Mouse (Mus musculus) embryonic facial prominence, embryonic 10.5 days (tissue): ENCODE results near the gene Cd300lb. TPM values are rescaled to one million over a fixed set of nuclear protein-coding genes. Genes with fewer than 3 reads are reported as not detected.
A peak's percentile ranks its signal among the peaks of the same experiment; 100 is the strongest.

Experiments
- DNase-seq: peaks from one replicate; pipeline ENCODE4 v3.0.0-alpha.2; 2017; ENCODE audit warnings: low spot score
- H3K27ac ChIP-seq: fragments of 300-500 bp; sonication (generic); replicated peaks from 2 replicates; pipeline ENCODE4 v1.5.1; 2016; ENCODE audit warnings: mild to moderate bottlenecking
- H3K27me3 ChIP-seq: fragments of 300-500 bp; sonication (generic); replicated peaks from 2 replicates; pipeline ENCODE4 v1.6.1; 2016; ENCODE audit warnings: low read depth, mild to moderate bottlenecking; ENCODE audit not compliant: poor library complexity, severe bottlenecking
- H3K36me3 ChIP-seq: fragments of 300-500 bp; sonication (generic); replicated peaks from 2 replicates; pipeline ENCODE4 v1.6.1; 2016; ENCODE audit warnings: mild to moderate bottlenecking, moderate library complexity
- H3K4me1 ChIP-seq: fragments of 300-500 bp; sonication (generic); 2 replicates; pipeline ENCODE4 v1.6.1; 2016
- H3K4me3 ChIP-seq: fragments of 300-500 bp; sonication (generic); 2 replicates; pipeline ENCODE4 v1.5.1; 2016; ENCODE audit warnings: mild to moderate bottlenecking, moderate library complexity
- H3K9me3 ChIP-seq: fragments of 300-500 bp; sonication (generic); 2 replicates; pipeline ENCODE4 v1.6.1; 2016; ENCODE audit warnings: mild to moderate bottlenecking
- WGBS: fragments of 180-500 bp; shearing (Covaris S2); methylation state at CpG from one replicate; pipeline ENCODE4 v1.1.7; 2016; 5-methylcytosine and 5-hydroxymethylcytosine counted together
- polyA plus RNA-seq: library from polyadenylated mRNA; unstranded; fragments of >200 nt; fragmentation: Nextera tagmentation; extraction: Ambion mirVana; gene quantifications from 2 replicates; pipeline ENCODE4 v1.2.1, GENCODE M21; 2016

Gene Cd300lb
- polyA plus RNA-seq, 1 experiment from 2014 or later = 0.10 TPM

GRCm38 (mm10) chr11:114879666-114880065, 54.5 kb downstream of the Cd300lb start:
- 78% methylated on average over 2 of the region's 2 CpGs for WGBS
- H3K4me1 ChIP-seq = peaks cover 41% of the 10 kb centered on the region
- no peak for DNase-seq
- H3K27me3 ChIP-seq = no peaks in the 10 kb centered on the region
- H3K9me3 ChIP-seq = no peaks in the 10 kb centered on the region
- H3K4me3 ChIP-seq = no peak overlapping the region
- H3K36me3 ChIP-seq = no peaks in the 10 kb centered on the region
- no peak overlapping the region for H3K27ac ChIP-seq

- peaks cover 55% of the 10 kb centered on the region for H3K4me1 ChIP-seq
- H3K27me3 ChIP-seq = no peaks in the 10 kb centered on the region
- H3K27ac ChIP-seq = no peak overlapping the region
- DNase-seq = peak; percentile 57
- H3K9me3 ChIP-seq = no peaks in the 10 kb centered on the region
- no peak overlapping the region for H3K4me3 ChIP-seq
- 58% methylated on average over 3 of the region's 3 CpGs for WGBS
- H3K36me3 ChIP-seq = peaks cover 8% of the 10 kb centered on the region
Measured at GRCm38 (mm10) chr11:114877145-114877544, 57.0 kb downstream of the Cd300lb start.

GRCm38 (mm10) chr11:114876621-114877020, 57.6 kb downstream of the Cd300lb start:
- H3K9me3 ChIP-seq = no peaks in the 10 kb centered on the region
- peaks cover 60% of the 10 kb centered on the region for H3K4me1 ChIP-seq
- no peaks in the 10 kb centered on the region for H3K27me3 ChIP-seq
- H3K4me3 ChIP-seq = no peak overlapping the region
- 0 out of 2 replicates have a peak overlapping the region, but pooled peaks have one; percentile 19 for H3K27ac ChIP-seq
- H3K36me3 ChIP-seq = peaks cover 12% of the 10 kb centered on the region
- 22% methylated on average over 2 of the region's 2 CpGs for WGBS
- DNase-seq = no peak

GRCm38 (mm10) chr11:114876176-114876575, 58.0 kb downstream of the Cd300lb start:
- Histone ChIP-seq H3K9me3 (no peaks in the 10 kb centered on the region), H3K27me3 (no peaks in the 10 kb centered on the region), H3K27ac (peak overlapping the region; percentile 44; the same call in 1 of the 2 replicates), H3K4me1 (peaks cover 60% of the 10 kb centered on the region), H3K36me3 (peaks cover 17% of the 10 kb centered on the region), H3K4me3 (no peak overlapping the region)
- 39% methylated on average over 7 of the region's 7 CpGs for WGBS
- DNase-seq = peak; percentile 31

GRCm38 (mm10) chr11:114875301-114875801, 58.8 kb downstream of the Cd300lb start:
- DNase-seq = peak; percentile 60

GRCm38 (mm10) chr11:114874226-114875145, 59.7 kb downstream of the Cd300lb start:
- DNase-seq = no peak
- Histone ChIP-seq H3K27me3 (no peaks in the 10 kb centered on the region), H3K4me3 (no peak overlapping the region), H3K27ac (peak overlapping the region; percentile 59), H3K36me3 (peaks cover 34% of the 10 kb centered on the region), H3K4me1 (peaks cover 60% of the 10 kb centered on the region), H3K9me3 (no peaks in the 10 kb centered on the region)
- 50% methylated on average over 9 of the region's 9 CpGs for WGBS

More at GRCm38 (mm10) chr11:114875301-114875801, 58.8 kb downstream of the Cd300lb start:
- Histone ChIP-seq H3K4me3 (no peak overlapping the region), H3K27ac (peak overlapping the region; percentile 75), H3K9me3 (no peaks in the 10 kb centered on the region), H3K27me3 (no peaks in the 10 kb centered on the region), H3K36me3 (peaks cover 25% of the 10 kb centered on the region), H3K4me1 (peaks cover 60% of the 10 kb centered on the region)
- WGBS = 6% methylated on average over 9 of the region's 9 CpGs

GRCm38 (mm10) chr11:114873022-114873817, 61.0 kb downstream of the Cd300lb start:
- H3K27ac ChIP-seq = peak overlapping the region; percentile 81

More at GRCm38 (mm10) chr11:114873022-114873817, 61.0 kb downstream of the Cd300lb start:
- Histone ChIP-seq H3K27me3 (no peaks in the 10 kb centered on the region), H3K4me1 (peaks cover 64% of the 10 kb centered on the region), H3K4me3 (peak overlapping the region; percentile 21; the same call in 1 of the 2 replicates), H3K36me3 (peaks cover 46% of the 10 kb centered on the region), H3K9me3 (no peaks in the 10 kb centered on the region)
- WGBS = 27% methylated on average over 6 of the region's 6 CpGs
- DNase-seq = peak; percentile 58

Other genes starting within 250 kb of the Cd300lb start
- gene Dnaic2, start 207.0 kb downstream of the Cd300lb start, polyA plus RNA-seq = 1.7 and 1.8 TPM in 2 replicates
- 1.3 and 2.0 TPM in 2 replicates for gene Kif19a, start 169.0 kb downstream of the Cd300lb start, polyA plus RNA-seq
- gene Btbd17, start 138.4 kb downstream of the Cd300lb start, polyA plus RNA-seq = 10.0 and 17.0 TPM in 2 replicates
- gene Gpr142, start 135.5 kb downstream of the Cd300lb start, polyA plus RNA-seq = 0.18 TPM in 1 of 2 replicates, not detected in the other
- gene Gprc5c, start 83.2 kb downstream of the Cd300lb start, polyA plus RNA-seq = 62.2 and 62.5 TPM in 2 replicates
- gene Cd300a, start 44.3 kb downstream of the Cd300lb start, polyA plus RNA-seq = 1.1 and 1.8 TPM in 2 replicates
- not detected in 2 replicates for gene Cd300c, start 34.8 kb upstream of the Cd300lb start, polyA plus RNA-seq
- 0.05 and 0.13 TPM in 2 replicates for gene Cd300ld, start 55.5 kb upstream of the Cd300lb start, polyA plus RNA-seq
- 0.38 and 0.87 TPM in 2 replicates for gene Cd300c2, start 67.5 kb upstream of the Cd300lb start, polyA plus RNA-seq
- not detected in 2 replicates for gene Cd300ld2, start 81.8 kb upstream of the Cd300lb start, polyA plus RNA-seq
- gene Cd300ld4, start 92.6 kb upstream of the Cd300lb start, polyA plus RNA-seq = not detected in 2 replicates
- not detected in 2 replicates for gene Cd300ld5, start 103.4 kb upstream of the Cd300lb start, polyA plus RNA-seq
- not detected in 2 replicates for gene Cd300ld3, start 114.0 kb upstream of the Cd300lb start, polyA plus RNA-seq
- not detected in 2 replicates for gene Cd300e, start 127.8 kb upstream of the Cd300lb start, polyA plus RNA-seq
- gene Rab37, start 157.0 kb upstream of the Cd300lb start, polyA plus RNA-seq = 1.2 and 2.2 TPM in 2 replicates
- 0.19 TPM in 1 of 2 replicates, not detected in the other for gene Cd300lf, start 199.6 kb upstream of the Cd300lb start, polyA plus RNA-seq
- gene Slc9a3r1, start 229.0 kb upstream of the Cd300lb start, polyA plus RNA-seq = 39.2 and 42.5 TPM in 2 replicates